Mouse (Mus musculus) midbrain, embryonic 15.5 days (tissue): Measurements from ENCODE around the gene Xylt2. TPM values are rescaled to one million over a fixed set of nuclear protein-coding genes. Genes with fewer than 3 reads are reported as not detected.

Experiments used
- ATAC-seq: fragments of 200-750 bp; cut with Nextera tagmentation; replicated peaks from 2 replicates; pipeline ENCODE4 v1.8.0; 2017; ENCODE audit warnings: moderate TSS enrichment
- H3K27ac ChIP-seq: fragments of 300-500 bp; sonication (generic); 2 replicates; pipeline ENCODE4 v1.5.1; 2015; ENCODE audit warnings: mild to moderate bottlenecking, inconsistent platforms
- H3K27me3 ChIP-seq: fragments of 300-500 bp; sonication (generic); replicated peaks from 2 replicates; pipeline ENCODE4 v1.6.1; 2015; ENCODE audit warnings: inconsistent platforms
- H3K36me3 ChIP-seq: fragments of 300-500 bp; sonication (generic); replicated peaks from 2 replicates; pipeline ENCODE4 v1.6.1; 2015; ENCODE audit warnings: inconsistent platforms
- H3K4me1 ChIP-seq: fragments of 300-500 bp; sonication (generic); 2 replicates; pipeline ENCODE4 v1.6.1; 2015; ENCODE audit warnings: inconsistent platforms
- H3K4me2 ChIP-seq: fragments of 300-500 bp; sonication (generic); 2 replicates; pipeline ENCODE4 v1.6.1; 2015; ENCODE audit warnings: inconsistent platforms, mild to moderate bottlenecking, moderate library complexity
- H3K4me3 ChIP-seq: fragments of 300-500 bp; sonication (generic); 2 replicates; pipeline ENCODE4 v1.5.1; 2015; ENCODE audit warnings: mild to moderate bottlenecking, inconsistent platforms
- H3K9ac ChIP-seq: fragments of 300-500 bp; sonication (generic); 2 replicates; pipeline ENCODE4 v1.6.1; 2015; ENCODE audit warnings: mild to moderate bottlenecking, inconsistent platforms
- H3K9me3 ChIP-seq: fragments of 300-500 bp; sonication (generic); 2 replicates; pipeline ENCODE4 v1.6.1; 2016; ENCODE audit warnings: inconsistent platforms
- WGBS: fragments of 180-500 bp; shearing (Covaris S2); methylation state at CpG from one replicate; pipeline ENCODE4 v1.1.7; 2015; ENCODE audit warnings: mixed read lengths; 5-methylcytosine and 5-hydroxymethylcytosine counted together
- polyA plus RNA-seq: library from polyadenylated mRNA; unstranded; fragments of >200 nt; fragmentation: Nextera tagmentation; extraction: Ambion mirVana; gene quantifications from 2 replicates; pipeline ENCODE4 v1.2.1, GENCODE M21; 2015

Xylt2 gene
- polyA plus RNA-seq, 1 experiment from 2014 or later, result 12.8 TPM

DNA sequence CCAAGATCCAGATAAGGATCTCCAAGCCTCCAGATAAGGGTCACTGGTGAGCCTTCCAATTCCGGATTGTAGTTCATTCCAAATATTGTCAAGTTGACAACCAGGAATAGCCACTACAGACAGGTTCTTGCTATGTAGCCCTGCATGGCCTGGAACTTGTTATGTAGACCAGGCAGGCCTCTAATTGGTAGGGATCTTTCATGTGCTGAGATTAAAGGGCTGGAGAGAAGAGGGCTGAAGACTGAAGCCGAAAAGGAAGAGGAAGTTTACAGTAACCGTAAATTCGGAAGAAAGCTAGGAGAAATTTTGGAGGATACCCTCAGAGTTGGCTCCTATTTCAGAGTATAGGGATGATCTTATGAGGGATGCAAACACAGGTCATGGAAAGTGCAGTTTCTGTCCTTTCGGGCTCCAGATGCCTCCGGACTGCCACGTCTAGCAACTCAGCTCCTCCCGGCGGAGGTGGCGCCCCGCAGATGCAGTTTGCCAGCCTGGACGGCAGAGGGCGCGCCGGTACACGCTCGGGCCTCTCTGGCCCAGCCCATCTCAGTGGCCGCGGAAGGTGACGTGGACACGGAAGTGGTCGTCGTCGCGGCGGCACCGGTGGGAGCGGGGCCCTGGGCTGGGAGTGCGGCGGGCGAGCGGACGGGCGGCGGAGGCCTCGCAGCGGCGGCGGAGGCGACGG is 48.0 kb downstream of the Xylt2 start, which contains the start of gene Lrrc59:
Gene Lrrc59, plus strand, starts transcription at position 569 of the 685 bp plus-strand sequence.
- H3K4me1 ChIP-seq, result peaks cover 14% of the 10 kb centered on the region
- H3K27me3 ChIP-seq, result no peaks in the 10 kb centered on the region
- H3K36me3 ChIP-seq, result peaks cover 20% of the 10 kb centered on the region
- ATAC-seq, result peak; percentile 97
- no peaks in the 10 kb centered on the region for H3K9me3 ChIP-seq
- peak within 1 kb of the TSS; percentile 100 for H3K4me3 ChIP-seq
- H3K27ac ChIP-seq, result peak within 1 kb of the TSS; percentile 73
- peak within 1 kb of the TSS; percentile 92 for H3K9ac ChIP-seq
- 7% methylated on average over 41 of the region's 41 CpGs for WGBS
- peak within 1 kb of the TSS; percentile 88 for H3K4me2 ChIP-seq

DNA sequence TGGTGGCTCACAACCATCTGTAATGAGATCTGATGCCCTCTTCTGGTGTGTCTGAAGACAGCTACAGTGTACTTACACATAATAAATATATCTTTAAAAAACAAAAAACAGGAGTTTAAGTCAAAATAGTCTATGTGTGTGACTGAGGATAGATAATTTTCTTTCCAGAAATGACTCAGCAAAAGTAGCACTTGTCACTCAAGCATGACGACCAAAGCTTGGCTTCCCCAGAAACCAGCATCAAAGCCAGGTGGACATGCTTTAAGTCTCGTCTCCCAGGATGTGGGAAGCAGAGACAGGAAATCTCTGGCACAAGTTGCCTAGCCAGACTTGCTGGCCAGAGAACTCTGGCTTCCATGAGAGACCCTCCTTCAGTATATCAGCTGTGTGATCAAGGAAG is 55.2 kb downstream of the Xylt2 start:
- Histone ChIP-seq H3K4me1 (no peaks in the 10 kb centered on the region), H3K27me3 (no peaks in the 10 kb centered on the region), H3K9me3 (no peaks in the 10 kb centered on the region), H3K4me2 (no peak overlapping the region), H3K4me3 (no peak overlapping the region), H3K36me3 (no peaks in the 10 kb centered on the region), H3K27ac (no peak overlapping the region), H3K9ac (no peak overlapping the region)
- 77% methylated on average over 2 of the region's 2 CpGs for WGBS
- no peak for ATAC-seq

DNA sequence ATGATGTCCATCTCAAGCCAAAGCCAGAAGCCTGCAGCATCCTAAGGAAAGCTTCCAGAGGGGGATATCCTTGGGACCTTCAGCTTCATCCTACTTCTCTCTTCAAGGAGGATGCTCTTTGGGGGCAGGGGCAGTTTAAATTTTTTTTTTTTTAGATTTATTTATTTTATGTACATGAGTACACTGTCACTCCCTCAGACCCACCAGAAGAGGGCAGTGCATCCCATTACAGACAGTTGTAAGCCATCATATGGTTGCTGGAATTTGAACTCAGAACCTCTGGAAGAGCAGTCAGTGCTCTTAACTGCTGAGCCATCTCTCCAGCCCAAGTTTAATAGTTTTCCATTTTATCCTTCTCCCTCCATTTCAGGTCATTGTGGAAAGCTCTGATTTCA is 55.9 kb downstream of the Xylt2 start:
- H3K4me2 ChIP-seq, result no peak overlapping the region
- H3K36me3 ChIP-seq, result no peaks in the 10 kb centered on the region
- H3K9me3 ChIP-seq, result no peaks in the 10 kb centered on the region
- no peak for ATAC-seq
- no peaks in the 10 kb centered on the region for H3K4me1 ChIP-seq
- no peak overlapping the region for H3K9ac ChIP-seq
- no peak overlapping the region for H3K4me3 ChIP-seq
- H3K27me3 ChIP-seq, result no peaks in the 10 kb centered on the region
- H3K27ac ChIP-seq, result no peak overlapping the region

DNA sequence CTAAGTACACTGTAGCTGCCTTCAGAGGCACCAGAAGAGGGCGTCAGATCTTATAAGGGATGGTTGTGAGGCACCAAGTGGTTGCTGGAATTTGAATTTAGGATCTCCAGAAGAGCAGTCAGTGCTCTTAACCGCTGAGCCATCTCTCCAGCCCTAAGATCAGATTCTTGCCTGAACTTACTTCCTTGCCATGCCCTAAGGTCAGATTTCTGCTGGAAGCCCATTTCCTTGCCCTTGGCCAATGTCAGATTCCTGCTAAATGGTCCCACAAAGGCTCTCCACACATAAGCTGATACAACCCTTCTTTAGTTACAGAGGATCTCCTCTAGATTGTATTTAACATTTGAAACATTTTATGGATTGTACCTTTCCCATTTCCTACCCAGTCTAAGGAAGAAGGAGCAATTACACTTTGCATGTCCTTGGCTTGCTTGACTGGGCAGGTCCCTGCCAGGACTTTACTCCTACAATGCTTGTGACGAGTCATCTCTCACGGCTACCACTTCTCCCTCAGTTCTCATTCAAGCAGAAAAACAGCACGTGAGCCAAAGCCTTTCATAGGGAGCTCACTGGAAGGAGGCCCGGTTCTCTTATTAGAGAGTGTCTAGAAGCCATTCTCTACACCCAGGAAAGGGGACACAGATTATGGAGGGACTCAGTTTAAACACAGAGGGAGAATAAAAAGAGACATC is 56.4 kb downstream of the Xylt2 start:
- no peak for ATAC-seq
- no peak overlapping the region for H3K9ac ChIP-seq
- H3K4me3 ChIP-seq, result no peak overlapping the region
- no peaks in the 10 kb centered on the region for H3K4me1 ChIP-seq
- WGBS, result 54% methylated on average over 6 of the region's 6 CpGs
- H3K4me2 ChIP-seq, result no peak overlapping the region
- H3K36me3 ChIP-seq, result no peaks in the 10 kb centered on the region
- H3K27ac ChIP-seq, result no peak overlapping the region
- H3K9me3 ChIP-seq, result no peaks in the 10 kb centered on the region
- no peaks in the 10 kb centered on the region for H3K27me3 ChIP-seq

DNA sequence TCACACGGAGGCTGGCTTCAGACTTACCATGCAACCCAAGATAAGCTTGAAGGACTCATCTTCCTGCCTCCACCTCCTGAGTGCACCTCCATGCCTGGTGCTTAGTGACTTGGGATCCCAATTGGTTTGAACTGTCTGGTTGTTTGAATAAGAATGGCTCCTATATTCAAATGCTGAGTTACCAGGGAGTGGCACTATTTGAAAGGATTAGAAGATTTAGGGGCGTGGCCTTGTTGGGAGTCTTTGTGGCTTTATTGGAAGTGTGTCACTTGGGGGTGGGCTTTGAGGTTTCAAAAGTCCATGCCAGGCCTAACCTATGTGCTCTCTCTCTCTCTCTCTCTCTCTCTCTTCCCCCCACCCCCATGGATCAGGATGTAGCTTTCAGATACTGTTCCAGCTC is 59.7 kb downstream of the Xylt2 start:
- no peak overlapping the region for H3K4me2 ChIP-seq
- 100% methylated on average over 2 of the region's 2 CpGs for WGBS
- no peaks in the 10 kb centered on the region for H3K9me3 ChIP-seq
- H3K36me3 ChIP-seq, result no peaks in the 10 kb centered on the region
- H3K4me3 ChIP-seq, result no peak overlapping the region
- H3K27me3 ChIP-seq, result no peaks in the 10 kb centered on the region; the same call in 1 of the 2 replicates
- H3K4me1 ChIP-seq, result no peaks in the 10 kb centered on the region
- H3K9ac ChIP-seq, result no peak overlapping the region
- no peak for ATAC-seq
- no peak overlapping the region for H3K27ac ChIP-seq

DNA sequence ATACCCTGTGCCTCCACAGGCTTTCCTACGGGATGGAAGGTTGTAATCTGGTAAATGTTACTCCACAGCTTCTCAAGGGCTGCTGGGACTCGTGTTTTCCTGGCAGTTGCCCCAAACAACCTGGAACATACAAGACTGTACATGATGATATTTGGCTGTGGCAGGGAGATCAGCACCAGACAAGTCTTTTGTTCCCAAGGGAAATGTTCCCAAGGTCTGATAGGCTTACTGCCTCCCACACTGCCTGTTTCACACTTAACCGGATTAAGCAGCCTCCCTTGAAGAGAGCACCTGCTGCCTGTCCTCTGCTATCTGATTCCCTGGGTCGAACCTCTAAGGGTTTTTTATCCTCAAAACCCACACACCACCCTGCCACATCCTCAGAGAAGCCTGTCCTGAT is 61.8 kb downstream of the Xylt2 start:
- Histone ChIP-seq H3K4me3 (no peak overlapping the region), H3K36me3 (no peaks in the 10 kb centered on the region), H3K9me3 (no peaks in the 10 kb centered on the region), H3K27me3 (no peaks in the 10 kb centered on the region; the same call in 1 of the 2 replicates), H3K4me1 (no peaks in the 10 kb centered on the region), H3K4me2 (no peak overlapping the region), H3K27ac (no peak overlapping the region), H3K9ac (no peak overlapping the region)
- no peak for ATAC-seq
- 15% methylated on average over 4 of the region's 4 CpGs for WGBS

DNA sequence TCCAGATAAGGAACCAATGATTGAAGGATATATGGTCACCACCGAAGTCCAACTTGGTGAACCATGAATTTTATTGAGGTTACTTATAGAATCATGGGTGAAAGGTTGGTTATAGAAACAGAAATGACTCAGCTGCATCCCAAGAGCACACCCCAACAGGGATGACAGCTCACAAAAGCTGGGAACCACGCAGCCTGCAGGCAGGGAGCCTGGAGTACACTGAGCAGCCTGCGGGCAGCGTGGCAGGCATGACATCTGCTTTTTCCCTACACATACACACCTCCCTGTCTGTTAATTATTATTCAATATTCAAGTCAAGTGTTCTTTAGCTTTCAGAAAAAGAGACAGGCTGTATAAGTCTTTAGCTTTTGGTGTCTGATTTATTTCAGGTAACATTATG is 62.7 kb downstream of the Xylt2 start:
- WGBS, result 67% methylated on average over 4 of the region's 4 CpGs
- ATAC-seq, result no peak
- Histone ChIP-seq H3K36me3 (no peaks in the 10 kb centered on the region), H3K9me3 (no peaks in the 10 kb centered on the region), H3K4me2 (no peak overlapping the region), H3K4me1 (no peaks in the 10 kb centered on the region), H3K9ac (no peak overlapping the region), H3K27ac (no peak overlapping the region), H3K4me3 (no peak overlapping the region), H3K27me3 (no peaks in the 10 kb centered on the region; the same call in 1 of the 2 replicates)

Other genes starting within 250 kb of the Xylt2 start
- 17.7 and 20.7 TPM in 2 replicates for gene Cacna1g, start 203.3 kb downstream of the Xylt2 start, polyA plus RNA-seq
- 0.48 and 0.69 TPM in 2 replicates for gene Spata20, start 191.3 kb downstream of the Xylt2 start, polyA plus RNA-seq
- gene Epn3, start 177.5 kb downstream of the Xylt2 start, polyA plus RNA-seq, result 0.72 and 1.2 TPM in 2 replicates
- 4.1 and 4.5 TPM in 2 replicates for gene Mycbpap, start 155.8 kb downstream of the Xylt2 start, polyA plus RNA-seq
- gene Rsad1, start 128.3 kb downstream of the Xylt2 start, polyA plus RNA-seq, result 9.1 and 9.7 TPM in 2 replicates
- gene Chad, start 112.5 kb downstream of the Xylt2 start, polyA plus RNA-seq, result 0.33 and 0.61 TPM in 2 replicates
- gene Acsf2, start 75.6 kb downstream of the Xylt2 start, polyA plus RNA-seq, result 1.6 and 1.7 TPM in 2 replicates
- gene Lrrc59, start 47.7 kb downstream of the Xylt2 start, polyA plus RNA-seq, result 165 and 166 TPM in 2 replicates
- 133 and 138 TPM in 2 replicates for gene Mrpl27, start 23.7 kb downstream of the Xylt2 start, polyA plus RNA-seq
- gene Eme1, start 23.6 kb downstream of the Xylt2 start, polyA plus RNA-seq, result 3.1 and 3.5 TPM in 2 replicates
- gene Gm11541, start 27.0 kb upstream of the Xylt2 start, polyA plus RNA-seq, result not detected in 2 replicates
- 0.14 TPM in 1 of 2 replicates, not detected in the other for gene Cdc34b, start 64.3 kb upstream of the Xylt2 start, polyA plus RNA-seq
- not detected in 2 replicates for gene Tmem92, start 105.2 kb upstream of the Xylt2 start, polyA plus RNA-seq